Mouse (Mus musculus): ENCODE results near the gene Ung.
A peak's percentile ranks its signal among the peaks of the same experiment; 100 is the strongest.

Ung gene

DNA sequence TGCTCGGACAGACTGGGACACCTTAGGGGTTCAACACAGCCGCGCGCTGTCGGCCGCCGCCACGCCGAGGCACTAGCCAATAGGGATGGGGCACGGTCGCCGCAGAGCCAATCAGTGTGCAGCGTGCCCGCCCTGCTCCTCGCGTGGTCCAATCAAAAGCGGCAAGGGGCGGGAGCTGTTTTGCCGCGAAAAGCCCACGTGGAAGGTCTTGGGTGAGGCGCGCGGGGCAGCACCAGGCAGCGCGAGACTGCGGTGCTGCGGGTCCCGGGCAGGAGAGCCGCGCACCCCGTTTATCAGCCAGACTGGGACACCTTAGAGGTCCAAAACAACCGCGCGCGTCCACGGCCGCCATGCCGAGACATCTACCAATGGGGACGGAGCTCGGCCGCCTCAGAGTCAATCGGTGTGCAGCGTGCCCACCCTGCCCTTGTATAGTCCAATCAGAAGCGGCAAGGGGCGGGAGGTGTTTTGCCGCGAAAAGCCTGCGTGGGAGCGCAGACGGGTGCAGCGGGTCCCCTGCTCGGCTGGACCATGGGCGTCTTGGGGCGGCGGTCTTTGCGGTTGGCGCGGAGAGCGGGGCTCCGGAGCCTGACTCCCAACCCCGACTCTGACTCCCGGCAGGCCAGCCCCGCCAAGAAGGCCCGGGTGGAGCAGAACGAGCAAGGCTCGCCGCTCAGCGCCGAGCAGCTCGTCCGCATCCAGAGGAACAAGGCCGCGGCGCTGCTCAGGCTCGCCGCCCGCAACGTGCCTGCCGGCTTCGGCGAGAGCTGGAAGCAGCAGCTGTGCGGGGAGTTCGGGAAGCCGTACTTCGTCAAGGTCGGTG, 723 bp downstream of the Ung start:
- DNase-seq (ENCODE audit: low read depth, low spot score) = peak; percentile 92

DNA sequence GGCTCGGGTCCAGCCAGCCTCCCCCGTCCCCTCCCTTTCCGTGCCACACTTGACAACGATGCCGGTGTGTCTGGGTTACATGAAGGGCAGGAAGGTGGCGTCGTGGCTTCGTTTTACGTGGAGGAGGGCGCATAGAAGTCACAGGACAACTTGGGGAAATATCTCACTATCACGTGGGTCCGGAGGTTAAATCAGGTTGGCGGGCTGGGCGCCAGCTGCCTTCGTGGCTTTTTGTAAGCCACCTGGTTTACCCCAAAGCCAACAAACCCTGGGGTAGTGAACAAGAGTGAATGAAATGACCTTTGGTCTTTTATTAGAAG, 1.3 kb downstream of the Ung start:
- DNase-seq (ENCODE audit: low read depth, low spot score) = peak; percentile 48

DNA sequence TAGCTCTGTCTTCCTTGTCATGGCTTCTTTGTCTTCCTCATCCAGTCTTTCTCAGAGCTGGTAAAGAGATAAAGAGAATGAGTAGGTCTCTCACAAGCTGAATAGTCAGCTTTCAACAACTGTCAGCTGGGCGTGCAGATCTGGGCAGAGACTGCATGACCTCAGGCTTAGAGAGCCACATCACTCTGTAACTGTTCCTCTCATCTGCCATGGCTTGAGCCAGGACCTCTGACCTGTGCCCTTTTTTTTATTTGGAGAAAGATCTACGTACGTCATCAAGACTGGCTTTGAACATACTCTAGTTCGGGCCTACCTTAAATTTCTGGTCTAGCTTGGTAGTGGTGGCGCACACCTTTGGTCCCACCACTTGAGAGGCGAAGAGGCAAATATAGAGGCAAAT, 2.7 kb downstream of the Ung start:
- no peak for DNase-seq (ENCODE audit: low read depth, low spot score)

DNA sequence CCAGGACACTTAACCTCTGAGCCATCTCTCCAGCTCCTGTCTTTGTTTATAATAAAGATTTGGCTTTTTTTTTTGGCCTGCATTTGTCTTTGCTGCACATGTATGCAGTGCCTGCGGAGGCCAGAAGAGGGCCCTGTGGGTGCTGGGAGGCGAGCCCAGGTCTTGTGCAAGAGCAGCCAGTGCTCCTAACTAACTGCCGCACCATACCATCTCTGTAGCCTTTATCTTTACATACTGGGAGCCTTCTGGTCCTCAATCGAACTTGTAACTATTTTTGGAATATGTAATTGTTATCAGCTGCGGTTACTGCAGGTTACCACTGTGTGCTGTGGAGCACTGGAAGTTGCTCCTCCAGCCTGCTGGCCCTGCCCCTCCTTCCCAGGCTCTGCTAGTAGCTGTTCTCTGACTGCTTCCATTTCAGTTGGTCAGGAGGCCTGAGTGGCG, 3.9 kb downstream of the Ung start:
- peak; percentile 23 for DNase-seq (ENCODE audit: low read depth, low spot score)

DNA sequence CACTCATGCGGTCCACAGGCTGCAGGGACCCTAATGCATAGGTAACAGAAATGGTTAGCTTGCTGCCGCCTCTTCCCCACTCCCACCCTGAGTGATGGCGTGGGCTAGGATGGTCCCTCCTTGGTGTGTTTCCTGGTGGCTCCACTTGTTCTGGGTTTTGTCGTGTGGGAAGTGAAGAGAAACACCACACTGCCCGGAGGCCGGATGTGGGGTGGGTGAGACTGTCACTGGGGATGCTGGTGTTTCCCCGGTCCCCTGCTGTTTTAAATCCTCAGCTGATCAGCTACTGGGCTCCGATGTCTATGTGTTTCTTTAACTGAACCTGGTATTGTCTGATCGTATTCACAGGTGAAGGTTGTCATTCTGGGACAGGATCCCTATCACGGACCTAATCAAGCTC, 5.3 kb downstream of the Ung start:
- DNase-seq (ENCODE audit: low read depth, low spot score) = no peak

DNA sequence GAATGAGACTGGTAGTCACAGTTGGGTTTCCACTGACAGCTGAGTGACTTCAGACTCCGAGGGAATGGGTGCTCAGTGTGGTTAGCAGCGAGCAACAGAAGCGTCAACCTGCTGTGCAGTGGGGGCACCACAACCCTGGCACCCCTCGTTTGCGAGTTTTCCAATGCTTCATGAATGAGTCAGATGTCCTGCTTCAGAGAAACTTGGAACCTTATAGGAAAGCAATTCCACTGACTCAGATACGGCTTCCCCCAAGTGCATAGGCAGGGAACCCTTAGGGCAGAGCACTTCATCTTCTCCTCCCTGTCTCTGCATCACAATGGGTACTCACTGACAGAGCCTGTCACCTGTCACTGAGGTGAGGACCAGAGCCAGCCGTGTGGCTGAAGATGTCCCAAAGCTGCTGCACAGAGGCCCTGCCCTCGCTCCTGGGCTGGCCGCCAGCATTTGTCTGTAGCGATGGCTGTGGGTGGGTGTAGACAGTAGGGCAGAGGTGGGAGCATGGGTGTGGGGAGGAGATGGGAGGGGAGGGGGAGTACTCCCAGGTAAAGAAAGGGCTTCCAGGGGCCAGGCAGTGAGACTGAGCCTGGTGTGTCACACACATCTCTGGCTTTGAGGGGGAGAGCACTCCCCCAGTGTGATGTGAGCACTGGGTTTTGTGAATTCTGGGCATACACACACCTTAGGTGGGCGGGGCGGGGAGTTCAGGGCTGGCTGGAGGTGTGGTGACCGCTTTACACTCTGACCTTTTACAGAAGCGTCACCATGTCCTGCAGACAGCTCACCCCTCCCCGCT, 7.5 kb downstream of the Ung start:
- DNase-seq (ENCODE audit: low read depth, low spot score) = no peak

DNA sequence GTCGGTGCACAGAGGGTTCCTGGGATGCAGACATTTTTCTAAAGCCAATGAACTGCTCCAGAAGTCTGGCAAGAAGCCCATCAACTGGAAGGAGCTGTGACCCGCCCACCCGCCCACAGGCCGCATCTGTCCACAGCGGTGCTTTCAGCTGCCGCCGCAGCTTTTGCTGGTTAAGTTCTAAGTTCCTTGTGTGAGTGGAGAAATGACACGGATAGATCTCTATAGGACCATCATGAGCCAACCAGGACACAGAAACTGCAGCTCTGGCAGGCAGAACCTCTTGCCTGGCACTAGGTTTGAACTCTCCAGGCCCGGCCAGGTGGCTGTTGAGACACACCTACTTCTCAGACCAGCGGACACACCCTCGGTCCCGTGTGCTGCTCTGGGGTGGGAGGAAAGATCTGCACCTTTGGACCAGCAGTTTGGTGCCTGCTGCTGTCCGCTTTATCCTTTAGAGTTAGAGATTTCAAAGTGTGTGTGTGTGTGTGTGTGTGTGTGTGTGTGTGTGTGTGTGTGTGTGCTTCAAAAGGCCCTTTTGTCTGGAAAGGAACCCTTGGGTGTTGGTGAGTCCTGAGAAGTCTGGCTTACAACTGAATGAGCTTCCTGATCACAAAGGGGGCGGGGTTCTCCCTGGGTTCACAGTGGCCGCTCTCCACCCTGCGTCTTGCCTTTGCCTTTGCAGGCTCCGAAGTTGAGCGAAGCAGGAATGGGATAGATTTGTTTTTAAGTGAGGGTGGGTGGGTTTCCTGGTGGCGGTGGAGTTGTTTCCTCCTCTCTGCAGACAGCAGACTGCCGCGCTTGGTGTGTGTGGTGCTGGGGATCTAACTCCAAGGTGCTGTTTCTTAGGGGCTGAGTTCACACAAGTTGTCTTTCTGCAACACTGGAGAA, 8.3 kb downstream of the Ung start:
- no peak for DNase-seq (ENCODE audit: low read depth, low spot score)

DNA sequence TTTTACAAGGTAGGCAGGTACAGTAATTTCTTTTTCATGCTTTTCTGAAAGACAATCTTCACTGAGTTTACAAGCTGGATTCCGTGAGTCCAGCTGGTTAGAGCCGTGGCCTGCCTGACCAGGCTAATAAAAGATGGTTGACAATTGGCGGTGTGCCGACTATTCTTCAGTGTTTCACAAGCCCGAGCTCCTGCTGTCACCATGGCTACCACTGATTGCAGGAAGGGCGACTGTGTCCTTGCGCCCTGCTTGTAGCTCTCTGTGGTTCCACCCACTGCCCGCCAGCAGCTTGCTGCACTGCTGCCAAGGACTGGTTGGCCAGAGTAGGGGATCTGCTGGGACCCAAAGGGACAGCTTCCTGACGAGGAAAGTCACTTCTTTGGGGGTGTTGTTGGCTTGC, 9.0 kb downstream of the Ung start:
- DNase-seq (ENCODE audit: low read depth, low spot score) = peak; percentile 32

DNA sequence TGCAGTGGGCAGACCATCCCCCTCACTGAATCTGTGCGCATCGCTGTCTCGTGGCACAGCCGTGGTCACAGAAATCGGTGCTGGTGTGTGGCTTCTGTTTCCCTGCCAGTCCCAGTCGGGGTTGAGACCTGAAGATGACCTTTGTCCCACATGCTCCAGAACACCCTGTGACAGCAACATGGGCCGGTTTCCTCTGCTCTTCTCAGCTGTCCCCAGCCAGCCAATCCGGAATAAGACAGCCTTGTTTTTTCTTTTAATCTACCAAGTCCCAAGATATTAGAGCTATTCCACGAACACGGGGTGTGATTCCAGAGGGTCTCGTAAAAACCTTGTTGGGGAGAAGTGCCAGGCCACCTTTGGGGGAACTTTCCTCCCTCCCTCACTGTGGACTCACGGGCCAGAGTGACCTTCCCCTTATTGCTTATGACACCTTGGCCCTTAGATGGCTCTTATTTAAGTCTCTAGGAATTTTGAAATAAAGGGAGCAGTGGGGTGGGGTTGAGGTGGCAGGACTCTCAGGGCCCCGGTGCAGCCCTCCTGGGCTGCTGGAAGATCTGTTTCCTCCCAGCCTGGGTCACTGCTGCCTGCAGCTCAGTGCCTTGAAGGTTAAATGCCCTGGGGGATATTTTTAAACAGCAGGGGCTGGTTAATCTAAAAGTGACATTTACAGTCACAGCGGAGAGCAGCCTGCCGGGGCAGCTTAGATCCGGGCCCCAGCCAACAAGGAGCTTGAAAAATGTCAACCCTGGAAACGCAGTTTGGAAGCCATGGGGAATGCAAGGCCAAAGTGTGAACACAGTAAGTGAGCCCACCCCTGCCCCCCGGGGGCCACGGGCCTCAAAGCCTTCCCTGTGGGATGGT, 16.1 kb downstream of the Ung start, which contains the start of gene Acacb:
Acacb (plus strand) TSS at position 508 of the 861 bp plus-strand sequence.
- DNase-seq (ENCODE audit: low read depth, low spot score) = peak; percentile 20

DNA sequence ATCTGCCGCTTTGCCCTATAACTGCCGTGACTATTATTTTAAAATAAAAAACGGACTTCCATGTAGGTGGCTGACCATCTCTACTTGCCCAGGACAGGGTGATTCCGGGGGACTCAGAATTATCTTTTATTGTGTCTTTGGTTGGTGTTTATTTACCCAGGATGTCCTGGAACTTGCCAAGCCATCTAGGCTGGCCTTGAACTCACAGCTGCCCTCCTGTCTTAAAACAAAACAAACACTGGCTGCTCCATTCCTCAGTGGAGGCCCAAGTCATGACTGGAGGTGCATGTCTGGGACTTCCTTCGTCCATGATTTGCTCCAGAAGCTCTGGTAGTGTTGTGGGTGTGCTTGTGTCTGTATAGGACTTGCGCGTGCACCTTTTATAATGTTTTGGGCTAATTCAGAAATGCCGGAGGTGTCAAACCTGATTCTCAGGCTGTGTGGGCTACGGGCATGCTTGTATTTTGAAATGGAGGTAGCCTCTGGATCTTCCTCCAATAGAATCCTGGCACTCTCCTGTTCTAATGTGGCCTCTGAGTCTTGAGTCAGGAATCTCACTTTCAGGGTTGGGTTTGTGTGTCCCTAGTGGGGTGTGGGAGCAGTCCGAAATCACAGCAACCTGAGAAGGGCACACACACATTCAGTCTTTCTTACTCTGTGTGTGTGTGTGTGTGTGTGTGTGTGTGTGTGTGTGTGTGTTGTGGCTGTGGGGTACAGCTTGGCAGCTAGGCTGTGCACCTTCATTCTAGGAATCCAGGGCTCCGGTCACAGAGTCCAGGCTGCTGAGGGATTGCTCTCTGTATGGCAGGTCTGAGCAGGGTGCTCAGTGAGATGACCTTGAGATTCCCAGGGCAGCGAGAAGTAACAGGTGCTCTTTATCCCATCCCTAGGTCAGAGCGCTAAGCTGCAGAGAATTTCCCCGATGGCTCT, 17.1 kb downstream of the Ung start:
- DNase-seq (ENCODE audit: low read depth, low spot score) = no peak

DNA sequence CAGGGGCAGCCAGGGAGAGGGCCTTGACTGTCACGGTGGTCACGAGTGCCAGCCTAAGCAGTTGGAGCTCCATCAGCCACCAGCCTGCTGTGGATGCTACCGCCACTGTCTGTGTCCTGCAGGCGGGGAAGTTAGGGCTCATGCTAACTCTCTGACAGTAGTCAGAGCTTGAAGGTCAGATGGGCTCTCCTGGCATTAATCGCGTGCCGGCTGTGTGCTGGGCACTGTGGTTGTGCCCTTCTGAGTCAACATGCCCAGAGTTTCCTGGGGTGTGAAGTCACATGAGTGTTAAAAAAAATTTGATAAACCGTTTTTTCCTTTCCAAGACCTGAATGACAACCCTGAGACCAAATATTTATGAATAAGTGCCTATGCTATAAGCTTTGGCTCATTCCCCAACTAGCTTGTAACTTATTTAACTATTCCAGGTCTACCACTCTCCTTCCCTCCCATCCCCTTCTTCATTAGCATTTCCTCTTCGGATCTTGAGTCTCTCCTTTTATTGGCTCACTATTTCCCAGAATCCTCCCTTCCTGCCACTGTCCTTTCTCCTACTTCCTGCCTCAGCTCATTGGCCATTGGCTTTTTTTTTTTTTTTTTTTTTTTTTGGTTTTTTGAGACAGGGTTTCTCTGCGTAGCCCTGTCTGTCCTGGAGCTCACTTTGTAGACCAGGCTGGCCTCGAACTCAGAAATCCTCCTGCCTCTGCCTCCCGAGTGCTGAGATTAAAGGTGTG, 22.3 kb downstream of the Ung start:
- DNase-seq (ENCODE audit: low read depth, low spot score) = no peak

DNA sequence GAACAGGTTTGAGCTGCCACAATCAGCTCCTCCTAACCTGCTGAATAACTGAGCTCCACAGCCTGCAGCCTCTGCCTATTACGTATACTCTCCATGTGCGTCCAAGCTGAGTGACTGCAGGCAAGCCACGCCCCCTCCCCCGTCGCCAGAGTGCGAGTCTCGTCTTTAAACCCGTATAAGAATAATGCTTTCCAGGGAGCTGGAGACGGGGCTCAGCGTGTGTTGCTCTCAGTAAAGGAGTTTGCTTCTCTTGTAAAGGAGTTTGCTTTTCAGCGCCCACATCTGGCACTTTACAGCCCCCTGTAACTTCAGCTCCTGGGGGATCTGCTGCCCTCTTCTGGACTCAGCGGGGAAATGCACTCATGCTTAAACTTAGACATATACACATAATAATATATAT, 23.3 kb downstream of the Ung start:
- DNase-seq (ENCODE audit: low read depth, low spot score) = peak; percentile 63

DNA sequence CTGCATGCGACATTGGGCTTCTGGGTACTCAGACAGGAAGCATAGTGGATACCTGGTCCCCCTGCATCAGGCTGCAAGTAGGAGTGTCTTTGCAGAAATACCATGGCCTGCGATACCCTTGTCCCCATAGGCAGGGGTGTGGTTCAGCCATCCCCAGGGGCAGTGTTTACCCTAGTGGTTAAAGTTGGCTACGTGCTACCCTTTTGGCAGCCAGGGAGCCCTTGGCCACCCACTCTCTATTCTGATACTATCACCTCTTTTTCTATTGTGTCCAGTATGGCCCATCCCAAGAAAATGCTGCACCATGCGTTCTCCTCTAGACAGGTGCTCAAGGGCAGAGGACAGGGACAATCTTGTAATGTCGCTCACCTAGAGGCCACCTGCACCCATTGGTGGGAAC, 24.6 kb downstream of the Ung start:
- no peak for DNase-seq (ENCODE audit: low read depth, low spot score)

DNA sequence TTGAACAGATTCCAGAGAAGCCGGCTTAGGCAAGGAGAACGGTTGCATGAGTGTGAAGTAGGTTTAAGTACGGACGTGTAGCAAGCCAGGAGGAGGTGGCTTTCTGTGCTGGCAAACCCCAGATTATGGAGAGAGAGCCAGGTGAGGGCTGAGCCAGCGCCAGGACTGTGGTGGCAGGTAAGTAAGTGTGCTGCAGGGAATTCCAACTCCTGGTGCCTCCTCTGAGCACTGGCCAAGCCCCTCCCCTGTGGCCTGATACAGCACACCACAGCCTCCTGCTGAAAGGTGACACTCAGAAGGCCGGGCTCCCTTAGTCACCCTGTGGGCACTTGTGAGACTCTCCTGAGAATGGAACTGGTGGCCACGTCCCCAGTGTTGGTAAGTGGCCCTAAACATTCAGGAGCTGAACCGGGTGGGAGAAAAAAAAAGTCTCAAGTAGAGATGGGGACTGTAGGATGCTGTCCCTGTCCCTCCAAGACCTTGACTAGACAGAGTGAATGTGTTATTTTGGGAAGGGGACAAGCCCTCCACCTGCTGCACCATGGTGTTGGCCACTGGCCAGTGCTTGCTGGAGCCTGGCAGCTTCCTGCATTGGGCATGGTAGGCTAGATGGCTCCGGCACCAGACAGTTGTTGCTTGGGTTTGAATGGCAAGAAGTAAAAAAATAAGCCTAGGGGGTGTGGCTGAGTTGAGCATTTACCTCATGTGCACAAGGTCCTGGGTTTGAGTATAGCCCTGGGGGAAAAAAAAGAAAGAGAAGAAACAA, 25.2 kb downstream of the Ung start:
- DNase-seq (ENCODE audit: low read depth, low spot score) = no peak

DNA sequence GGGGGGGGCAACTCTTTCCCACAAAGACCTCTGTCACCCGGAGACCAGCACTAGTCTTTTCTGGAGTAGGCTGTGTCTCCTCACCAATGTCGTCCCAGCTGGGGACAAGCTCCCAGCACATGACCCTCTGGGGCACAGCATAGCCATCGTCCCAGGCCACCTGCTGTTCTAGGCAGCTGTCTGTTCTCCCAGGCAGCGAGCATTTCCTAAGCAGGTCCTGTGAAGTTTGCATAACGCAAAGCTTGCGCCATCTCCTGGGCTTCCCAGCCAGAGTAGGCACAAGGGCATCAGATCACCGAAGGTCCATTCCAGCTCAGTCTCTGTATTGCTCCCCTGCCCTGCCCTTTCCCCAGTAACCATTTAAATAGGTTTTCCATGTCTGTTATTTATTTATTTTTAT, 27.1 kb downstream of the Ung start:
- no peak for DNase-seq (ENCODE audit: low read depth, low spot score)

DNA sequence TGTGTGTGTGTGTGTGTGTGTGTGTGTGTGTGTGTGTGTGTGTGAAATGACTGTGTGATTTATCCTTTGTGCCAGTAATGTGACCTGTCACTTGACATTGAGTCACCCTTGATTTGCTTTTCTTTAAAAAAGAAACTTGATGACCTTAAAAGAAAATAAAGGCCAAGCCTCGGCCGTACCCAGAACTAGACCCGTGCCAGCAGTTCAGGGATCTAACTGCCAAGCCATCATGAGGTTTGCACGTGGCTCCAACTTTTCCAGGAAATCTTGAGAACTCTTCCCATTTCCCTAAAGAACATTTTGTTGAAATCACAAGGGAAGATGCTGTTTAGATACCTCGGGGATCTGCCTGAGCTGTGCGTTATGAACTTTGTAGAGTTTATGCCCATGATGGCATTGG, 31.2 kb downstream of the Ung start:
- no peak for DNase-seq (ENCODE audit: low read depth, low spot score)

DNA sequence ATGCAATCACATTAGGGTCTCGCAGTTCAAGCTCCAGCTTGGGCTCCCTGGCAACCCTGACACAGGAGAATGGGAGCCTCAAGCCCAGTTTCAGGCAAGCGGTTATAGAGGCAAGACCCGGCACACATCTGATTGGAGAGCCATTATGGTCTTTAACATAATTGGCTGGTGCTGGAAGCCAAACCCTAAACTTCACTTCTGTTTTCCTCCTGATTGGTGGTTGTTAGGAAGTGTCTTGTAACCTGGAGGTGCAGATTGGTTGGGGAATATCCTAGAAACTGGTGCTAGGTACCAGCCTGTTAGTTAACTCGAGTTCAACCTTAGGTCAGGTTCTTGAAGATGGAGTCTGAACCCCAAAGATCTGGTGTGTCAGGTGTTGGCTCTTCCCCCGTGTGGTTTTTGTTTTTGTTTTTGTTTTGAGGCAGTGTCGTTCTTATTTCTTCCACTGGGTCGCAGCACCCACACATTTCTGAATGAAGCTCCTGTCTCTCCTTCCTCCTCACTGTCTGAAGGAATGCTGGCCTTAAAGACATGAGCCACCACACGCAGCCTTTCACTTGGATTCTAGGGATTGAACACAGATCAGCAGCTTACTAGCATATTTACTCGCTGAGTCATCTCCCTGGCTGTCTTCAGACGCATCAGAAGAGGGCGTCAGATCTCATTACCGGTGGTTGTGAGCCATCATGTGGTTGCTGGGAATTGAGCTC, 32.1 kb downstream of the Ung start:
- no peak for DNase-seq (ENCODE audit: low read depth, low spot score)

DNA sequence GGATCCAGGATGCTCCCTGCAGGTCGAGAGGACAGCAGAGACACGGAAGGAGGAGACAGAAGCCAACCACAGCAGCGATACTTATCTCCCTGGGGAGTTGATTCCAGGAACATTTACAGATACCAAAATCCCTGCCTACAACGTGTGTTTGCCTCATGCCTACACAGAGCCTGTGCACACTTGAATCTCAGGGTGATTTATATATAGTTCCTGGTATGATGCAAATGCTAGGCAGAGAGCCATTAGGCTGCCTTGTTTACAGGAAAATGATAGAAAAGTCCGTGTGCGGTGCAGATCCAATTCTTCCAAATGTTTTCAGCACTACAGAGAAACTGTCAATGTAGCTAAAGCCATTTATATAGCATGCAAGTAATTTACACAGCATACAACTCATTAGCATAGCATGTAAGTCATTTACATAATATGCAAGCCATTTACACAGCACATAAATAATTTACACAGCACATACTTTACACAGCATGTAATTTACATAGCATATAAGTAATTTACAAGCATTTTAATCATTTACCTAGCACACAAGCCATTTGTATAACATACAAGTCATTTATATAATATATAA, 33.0 kb downstream of the Ung start:
- no peak for DNase-seq (ENCODE audit: low read depth, low spot score)
